Mouse (Mus musculus): Measurements from ENCODE around the gene Itgax. TPM values are rescaled to one million over a fixed set of nuclear protein-coding genes. Genes with fewer than 3 reads are reported as not detected.
A peak's percentile ranks its signal among the peaks of the same experiment; 100 is the strongest.

Itgax gene
- total and polyA plus RNA-seq, 3 experiments, result 0.01 to 0.08 TPM; not detected in 1

DNA sequence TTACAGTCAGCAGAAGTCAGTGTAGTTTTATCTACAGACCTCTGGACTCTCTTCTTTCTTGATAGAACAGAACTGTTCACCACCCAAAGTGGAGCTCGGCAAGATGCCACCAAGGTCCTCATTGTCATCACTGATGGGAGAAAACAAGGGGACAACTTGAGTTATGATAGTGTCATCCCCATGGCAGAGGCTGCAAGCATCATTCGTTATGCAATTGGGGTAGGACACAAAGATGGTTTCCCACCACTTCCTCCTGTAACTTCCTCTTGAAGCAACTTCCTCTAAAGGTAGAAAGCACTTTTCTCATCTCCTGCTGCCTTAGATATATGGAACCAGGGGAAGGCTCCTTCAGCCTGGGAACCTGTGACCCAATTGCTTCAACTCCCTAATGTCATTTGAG is 4.2 kb downstream of the Itgax start:
- Histone ChIP-seq H3K27me3 (ENCODE audit: control insufficient read depth in 1 of 2, insufficient read depth in 2 of 2, low read length in 2 of 2) (0 out of 4 replicates have a peak, but pooled peaks cover 0 to 3% of the 10 kb centered on the region in 2 experiments), H3K4me3 (ENCODE audit: control insufficient read depth in 1 of 2, insufficient read depth in 1 of 2, low read depth in 2 of 2, low read length in 2 of 2) (no peak overlapping the region), H3K36me3 (ENCODE audit: control insufficient read depth in 1 of 2, insufficient read depth in 2 of 2, low read length in 2 of 2) (peaks cover 0 to 9% of the 10 kb centered on the region in 2 experiments; a peak in 2 of 4 replicates), H3K79me2 (ENCODE audit: control insufficient read depth, insufficient read depth, low read length, poor library complexity) (no peaks in the 10 kb centered on the region), H3K9ac (ENCODE audit: control insufficient read depth, low read depth, low read length, poor library complexity, severe bottlenecking) (no peak overlapping the region), H3K27ac (ENCODE audit: control insufficient read depth, low read depth, low read length) (no peak overlapping the region), H3K4me1 (ENCODE audit: control insufficient read depth in 1 of 2, insufficient read depth in 2 of 2, low read length in 2 of 2) (peaks cover 6 to 26% of the 10 kb centered on the region in 2 experiments; a peak in 3 of 4 replicates), H3K9me3 (replicated peaks; ENCODE audit: insufficient read depth, low read length) (no peaks in the 10 kb centered on the region)
- TF ChIP-seq EP300 (IDR thresholded peaks at IDR 0.05; ENCODE audit: low read depth in 1 of 2, low read length in 2 of 2) (peak; percentile 12 to 57; a peak in 2 of 4 replicates), TAL1 (IDR thresholded peaks at IDR 0.05; ENCODE audit: low read length) (no peak)
- peak; percentile 73 for DNase-seq (ENCODE audit: low read depth, low spot score)

DNA sequence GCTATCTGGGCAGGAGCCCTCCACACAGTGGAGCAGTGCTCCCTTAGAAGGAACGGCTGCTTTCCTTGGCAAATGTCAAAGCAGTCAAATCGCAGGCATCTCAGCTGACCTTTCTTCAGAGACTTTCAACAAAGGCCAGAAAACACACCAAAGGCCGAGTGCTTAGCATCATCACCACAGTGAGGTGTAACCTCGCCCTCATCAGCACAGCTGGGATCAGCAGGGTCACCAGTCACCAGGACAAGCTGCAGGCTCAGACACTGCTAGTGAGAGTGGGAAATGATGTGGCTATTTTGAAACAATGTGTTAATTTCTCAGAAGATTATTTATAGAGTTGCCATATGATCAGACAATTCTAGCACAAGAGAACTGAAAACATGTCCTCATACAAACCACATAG is 7.6 kb downstream of the Itgax start:
- peaks cover 0 to 9% of the 10 kb centered on the region in 2 experiments; a peak in 2 of 4 replicates for H3K36me3 ChIP-seq (ENCODE audit: control insufficient read depth in 1 of 2, insufficient read depth in 2 of 2, low read length in 2 of 2)
- H3K4me3 ChIP-seq (ENCODE audit: control insufficient read depth in 1 of 2, insufficient read depth in 1 of 2, low read depth in 2 of 2, low read length in 2 of 2), result no peak overlapping the region
- no peaks in the 10 kb centered on the region for H3K79me2 ChIP-seq (ENCODE audit: control insufficient read depth, insufficient read depth, low read length, poor library complexity)
- H3K27ac ChIP-seq (ENCODE audit: control insufficient read depth, low read depth, low read length), result no peak overlapping the region
- DNase-seq (ENCODE audit: low read depth, low spot score), result no peak
- H3K27me3 ChIP-seq (ENCODE audit: control insufficient read depth in 1 of 2, insufficient read depth in 2 of 2, low read length in 2 of 2), result peaks cover 3 to 7% of the 10 kb centered on the region in 2 experiments; a peak in 1 of 4 replicates
- no peak for TF ChIP-seq ZNF384 (IDR thresholded peaks at IDR 0.05; ENCODE audit: low read depth, low read length)
- TF ChIP-seq RAD21 (IDR thresholded peaks at IDR 0.05; ENCODE audit: low read depth, low read length), result no peak
- no peak for TF ChIP-seq HCFC1 (IDR thresholded peaks at IDR 0.05; ENCODE audit: low read depth, low read length)
- no peak for TF ChIP-seq ELF1 (IDR thresholded peaks at IDR 0.05; ENCODE audit: low read depth, low read length)
- no peak for TF ChIP-seq MXI1 (IDR thresholded peaks at IDR 0.05; ENCODE audit: low read depth, low read length)
- TF ChIP-seq RCOR1 (IDR thresholded peaks at IDR 0.05; ENCODE audit: low read depth, low read length), result no peak
- no peak for TF ChIP-seq CTCF (IDR thresholded peaks at IDR 0.05 in 2 of 3, conservative IDR thresholded peaks at IDR 0.05 in 1 of 3; ENCODE audit: control insufficient read depth in 1 of 3, insufficient read depth in 1 of 3, low read depth in 2 of 3, low read length in 3 of 3, poor library complexity in 1 of 3, severe bottlenecking in 1 of 3)
- TF ChIP-seq UBTF (IDR thresholded peaks at IDR 0.05; ENCODE audit: borderline replicate concordance, insufficient read depth, low read depth, low read length), result no peak
- TF ChIP-seq E2F4 (IDR thresholded peaks at IDR 0.05; ENCODE audit: borderline replicate concordance, low read depth, low read length), result no peak
- no peak for TF ChIP-seq MYB (IDR thresholded peaks at IDR 0.05; ENCODE audit: low read depth, low read length)
- no peak for TF ChIP-seq MAX (IDR thresholded peaks at IDR 0.05; ENCODE audit: low read length)
- no peak for TF ChIP-seq MAZ (IDR thresholded peaks at IDR 0.05; ENCODE audit: low read depth, low read length)
- no peak for TF ChIP-seq TCF12 (IDR thresholded peaks at IDR 0.05; ENCODE audit: low read depth, low read length)
- TF ChIP-seq USF2 (IDR thresholded peaks at IDR 0.05; ENCODE audit: borderline replicate concordance in 1 of 2, insufficient read depth in 1 of 2, low read depth in 1 of 2, low read length in 2 of 2), result no peak
- TF ChIP-seq NRF1 (IDR thresholded peaks at IDR 0.05; ENCODE audit: insufficient read depth, low read depth, low read length, poor library complexity, severe bottlenecking), result no peak
- no peak for TF ChIP-seq ZKSCAN1 (IDR thresholded peaks at IDR 0.05; ENCODE audit: low read depth, low read length)
- TF ChIP-seq SMC3 (IDR thresholded peaks at IDR 0.05; ENCODE audit: low read depth, low read length), result no peak
- no peak for TF ChIP-seq EP300 (IDR thresholded peaks at IDR 0.05; ENCODE audit: low read depth in 1 of 2, low read length in 2 of 2)
- peaks cover 6 to 20% of the 10 kb centered on the region in 2 experiments; a peak in 3 of 4 replicates for H3K4me1 ChIP-seq (ENCODE audit: control insufficient read depth in 1 of 2, insufficient read depth in 2 of 2, low read length in 2 of 2)
- H3K9ac ChIP-seq (ENCODE audit: control insufficient read depth, low read depth, low read length, poor library complexity, severe bottlenecking), result no peak overlapping the region
- H3K9me3 ChIP-seq (replicated peaks; ENCODE audit: insufficient read depth, low read length), result no peaks in the 10 kb centered on the region
